Mouse (Mus musculus): ENCODE results near the gene Abcb10.
"Not testable (repeated sequence)": the region's sequence is repeated elsewhere in the genome, so short reads cannot be mapped to it uniquely, and the experiment has no call there.

Abcb10 gene

DNA sequence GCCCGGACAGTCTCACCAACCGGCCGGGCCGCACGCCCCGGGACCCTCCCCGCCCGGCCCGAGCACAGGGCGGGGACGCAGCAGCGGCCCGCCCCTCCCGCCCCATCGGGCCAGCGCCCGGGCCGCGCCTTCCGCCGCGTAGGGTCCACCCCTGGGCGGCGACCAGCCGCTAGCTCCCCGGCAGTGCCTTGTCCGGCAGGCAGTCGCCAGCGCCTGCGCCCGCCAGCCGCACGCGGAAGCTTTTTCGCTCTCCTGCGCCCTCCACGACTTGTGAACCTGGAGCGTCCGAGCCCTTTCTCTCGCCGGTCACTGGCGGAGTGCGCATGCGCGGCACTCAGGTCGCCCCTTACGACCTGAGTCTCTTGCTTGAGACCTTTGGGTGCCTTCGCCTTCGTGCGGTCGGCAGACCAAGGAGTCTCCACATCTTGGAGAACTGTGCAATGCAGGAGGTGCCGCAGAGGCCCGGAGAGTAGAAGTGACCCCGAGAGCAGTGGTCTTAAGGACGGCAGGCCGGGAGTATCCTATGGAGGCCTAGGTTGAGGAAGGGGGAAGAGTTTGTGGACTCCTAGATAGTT, at the start of gene Abcb10:
Abcb10 (minus strand) TSS at position 297 of the 575 bp plus-strand sequence.
- peak; percentile 94 for DNase-seq (ENCODE audit: low spot score)

DNA sequence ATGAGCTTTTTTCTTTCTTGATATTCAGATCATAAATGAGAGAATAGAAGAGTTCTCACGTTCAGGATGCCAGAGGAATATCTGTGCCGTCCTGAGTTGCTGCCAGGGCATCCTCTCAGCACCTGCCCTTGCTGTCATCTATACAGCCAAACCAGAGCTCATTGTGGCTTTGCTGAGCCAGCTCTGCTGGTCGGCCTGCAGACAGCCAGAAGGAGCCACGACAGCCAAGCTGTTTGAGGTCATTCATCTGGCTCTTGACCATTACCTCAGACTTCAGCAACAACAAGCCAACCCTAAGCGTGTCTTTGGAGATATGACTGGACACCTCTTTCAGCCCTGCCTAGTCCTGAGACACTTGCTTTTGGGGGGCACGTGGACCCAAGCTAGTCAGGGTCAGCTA, 44.9 kb upstream of the Abcb10 start:
- no peak for DNase-seq (ENCODE audit: low spot score)

DNA sequence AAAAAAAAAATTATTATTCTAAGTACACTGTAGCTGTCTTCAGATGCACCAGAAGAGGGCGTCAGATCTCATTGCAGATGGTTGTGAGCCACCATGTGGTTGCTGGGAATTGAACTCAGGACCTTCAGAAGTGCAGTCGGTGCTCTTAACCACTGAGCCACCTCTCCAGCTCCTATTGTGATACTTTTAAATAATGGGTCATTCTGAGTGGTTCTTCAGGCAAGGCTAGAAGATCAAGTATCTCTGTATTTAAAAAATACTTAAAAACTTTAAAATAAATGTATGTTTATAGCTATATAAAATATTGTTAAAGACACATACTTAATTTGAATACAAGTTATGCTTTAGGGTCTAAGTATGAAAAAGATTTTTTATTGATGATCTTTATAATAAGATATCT, 43.3 kb upstream of the Abcb10 start:
- not testable (repeated sequence) for DNase-seq (ENCODE audit: low spot score)

DNA sequence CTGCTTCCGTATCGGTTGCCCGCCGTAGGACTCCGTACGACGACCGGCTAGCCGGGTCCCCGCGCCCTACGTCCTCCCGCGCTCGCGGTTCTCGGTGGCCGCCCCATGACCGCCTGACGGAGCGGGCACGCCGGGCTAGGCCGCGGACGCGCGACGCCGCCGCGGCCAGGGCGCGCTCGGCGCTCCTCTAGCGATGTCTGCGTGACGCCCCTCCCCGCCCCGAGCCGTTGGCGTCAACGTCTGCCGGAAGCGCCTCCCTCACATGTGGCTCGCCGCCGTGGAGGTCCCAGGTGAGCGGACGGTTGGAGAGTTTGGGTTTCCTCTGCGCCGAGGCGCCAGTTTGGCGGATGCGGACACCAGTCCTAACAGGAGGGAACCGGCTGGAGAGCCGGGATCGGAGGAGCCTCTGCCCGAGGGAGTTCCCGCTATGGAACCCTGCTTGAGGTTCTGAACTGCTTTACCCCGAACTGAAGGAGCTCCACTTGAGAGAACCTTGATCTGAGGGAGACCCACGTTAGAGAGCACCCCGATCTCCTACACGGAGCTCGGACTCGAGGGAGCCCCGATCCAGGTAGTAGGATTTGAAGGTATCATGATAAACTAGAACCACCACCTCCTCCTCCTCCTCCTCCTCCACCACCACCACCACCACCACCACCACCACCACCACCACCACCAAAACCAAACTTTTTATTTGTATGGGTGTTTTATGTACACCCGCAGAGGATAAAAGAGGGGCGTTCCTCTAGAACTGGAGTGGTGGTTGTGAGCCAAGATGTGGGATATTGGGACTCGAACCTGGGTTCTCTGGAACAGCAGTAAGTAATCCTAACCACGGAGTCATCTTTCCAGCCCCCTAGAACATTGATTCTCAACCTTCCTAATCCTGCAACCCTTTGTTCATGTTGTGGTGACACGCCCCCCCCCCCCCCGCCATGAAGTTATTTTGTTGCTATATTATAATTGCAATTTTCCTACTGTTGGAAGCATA, 38.6 kb upstream of the Abcb10 start, which contains the start of the genes Taf5l and Urb2:
Taf5l (minus strand) TSS at position 161 of the 991 bp plus-strand sequence.
Urb2 (plus strand) TSS at position 272 of the 991 bp plus-strand sequence.
- DNase-seq (ENCODE audit: low spot score): peak; percentile 93

DNA sequence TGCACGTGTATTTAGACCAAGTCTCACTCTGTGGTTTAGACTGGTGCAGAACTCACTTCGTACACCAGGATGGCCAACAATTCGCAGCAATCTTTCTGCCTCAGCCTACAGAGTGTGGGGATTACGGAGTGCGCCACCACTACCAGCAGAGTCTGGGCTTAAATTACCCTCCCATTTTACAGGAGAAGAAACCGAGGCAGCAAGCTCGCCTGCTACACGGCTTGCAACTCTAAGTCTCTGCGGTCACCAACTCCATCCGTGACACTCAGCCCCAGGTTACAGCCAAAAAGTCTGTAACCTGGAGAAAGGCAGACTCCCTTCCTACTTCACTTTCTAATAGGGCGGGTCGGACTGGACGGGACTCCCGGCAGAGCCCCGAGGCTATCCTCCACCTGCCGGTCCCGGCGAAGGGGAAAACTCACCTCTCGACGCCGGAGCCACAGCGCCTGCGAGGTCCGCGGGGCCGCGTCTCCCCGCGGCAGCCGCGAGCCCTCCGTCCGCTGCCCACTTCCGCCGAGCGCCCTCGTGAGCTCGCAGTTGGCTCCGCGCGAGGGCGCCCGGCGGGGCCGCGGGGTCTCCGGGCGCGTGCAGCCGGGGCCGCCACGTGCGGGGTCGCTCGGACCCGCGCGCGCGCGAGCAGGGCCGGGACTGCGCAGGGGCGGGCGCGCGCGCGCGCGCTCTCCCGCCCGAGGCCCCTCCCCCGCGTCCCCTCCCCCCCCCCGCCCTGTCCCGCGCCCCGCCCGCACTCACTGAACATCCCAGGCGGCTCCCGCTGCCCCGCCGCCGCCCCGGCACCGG, 37.7 kb upstream of the Abcb10 start:
- DNase-seq (ENCODE audit: low spot score): peak; percentile 23

DNA sequence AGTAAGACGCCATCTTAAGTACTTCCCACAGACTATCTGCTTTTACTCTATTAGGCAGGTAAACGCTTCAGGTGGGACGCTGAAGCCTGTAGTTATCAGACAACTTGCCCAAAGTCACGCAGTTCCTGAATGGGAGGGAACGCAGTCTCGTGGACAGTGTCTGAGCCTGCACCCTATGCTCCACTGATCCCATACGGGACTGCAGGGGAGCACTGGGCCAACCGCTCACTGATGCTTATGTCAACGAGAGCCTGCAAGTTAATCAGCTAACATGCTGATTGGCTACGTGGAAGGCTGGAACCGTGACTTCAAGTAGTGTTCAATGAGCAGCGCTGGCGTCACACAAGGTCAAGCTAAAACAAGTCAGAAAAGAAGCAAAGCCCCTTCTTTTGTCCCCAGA, 36.9 kb upstream of the Abcb10 start:
- peak; percentile 10 for DNase-seq (ENCODE audit: low spot score)

DNA sequence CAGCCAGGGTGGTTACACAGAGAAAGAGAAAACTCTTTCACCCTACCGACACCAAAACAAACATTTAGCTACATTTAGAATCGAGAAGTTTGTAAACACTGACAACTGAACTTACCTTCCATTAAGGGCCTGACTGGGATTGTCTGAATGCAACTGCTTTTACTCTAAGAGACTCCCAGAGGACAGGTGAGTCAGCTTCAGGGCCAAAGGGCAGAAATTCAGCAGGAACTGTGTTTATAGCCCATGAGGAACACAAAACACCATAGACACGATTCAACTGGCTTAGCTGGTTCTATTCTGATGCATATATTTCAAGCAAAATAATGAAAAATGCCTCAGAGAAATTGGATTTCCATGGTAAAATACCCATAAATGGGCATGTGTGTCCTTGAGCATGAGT, 31.8 kb upstream of the Abcb10 start:
- DNase-seq (ENCODE audit: low spot score): no peak

DNA sequence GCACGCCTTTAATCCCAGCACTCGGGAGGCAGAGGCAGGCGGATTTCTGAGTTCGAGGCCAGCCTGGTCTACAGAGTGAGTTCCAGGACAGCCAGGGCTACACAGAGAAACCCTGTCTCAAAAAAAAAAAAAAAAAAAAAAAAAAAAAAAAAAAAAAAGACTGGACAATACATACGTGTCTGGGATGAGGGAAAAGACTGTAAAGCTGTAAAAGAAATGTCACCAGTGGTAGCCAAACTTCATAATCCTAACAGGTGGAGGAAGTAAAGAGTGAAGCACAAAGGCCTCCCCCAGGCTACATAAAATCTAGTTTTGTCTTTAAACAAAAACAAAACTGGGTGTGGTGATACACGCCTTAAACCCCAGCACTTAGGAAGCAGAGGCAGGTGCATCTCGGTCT, 31.4 kb upstream of the Abcb10 start:
- not testable (repeated sequence) for DNase-seq (ENCODE audit: low spot score)

DNA sequence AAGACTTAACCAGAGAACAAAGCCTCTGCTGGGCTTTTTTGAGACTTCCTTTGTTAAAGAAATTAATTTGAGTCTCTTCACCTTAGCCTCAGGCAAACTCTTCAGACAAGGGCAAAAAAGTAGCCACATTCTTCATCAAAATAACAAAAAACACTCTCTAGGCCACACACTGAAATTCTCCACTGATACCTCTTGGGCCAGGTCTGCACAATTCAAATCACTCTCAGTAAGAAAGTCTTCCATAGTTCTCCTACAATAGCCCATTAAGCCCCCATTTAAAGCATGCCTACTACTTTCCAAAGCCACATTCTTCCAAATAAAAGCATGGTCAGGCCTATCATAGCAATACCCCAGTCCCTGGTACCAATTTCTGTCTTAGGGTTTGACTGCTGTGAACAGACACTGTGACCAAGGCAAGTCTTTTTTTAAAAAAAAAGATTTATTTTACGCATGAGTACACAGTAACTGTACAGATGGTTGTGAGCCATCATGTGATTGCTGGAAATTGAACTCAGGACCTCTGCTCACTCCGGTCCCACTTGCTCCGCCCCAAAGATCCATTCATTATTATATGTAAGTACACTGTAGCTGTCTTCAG, 29.2 kb upstream of the Abcb10 start:
- DNase-seq (ENCODE audit: low spot score): no peak

DNA sequence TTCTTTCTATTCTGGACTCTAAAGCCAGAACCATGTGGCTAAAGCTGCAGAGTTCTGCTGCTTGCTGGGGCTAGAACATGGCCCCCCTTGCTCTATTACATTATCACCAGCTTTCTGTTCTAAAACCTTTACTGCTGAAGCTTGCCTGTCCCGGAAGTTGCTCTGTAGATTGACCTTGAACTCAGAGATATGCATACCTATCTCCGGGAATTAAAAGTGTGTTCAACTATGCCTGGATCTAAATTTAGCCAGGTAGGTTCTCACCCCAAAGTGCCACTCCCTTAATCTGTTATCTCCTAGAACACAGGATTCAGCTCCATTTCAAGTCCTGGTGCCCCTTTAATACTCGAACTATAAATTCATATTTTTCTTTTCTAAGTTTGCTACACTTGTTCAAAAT, 28.7 kb upstream of the Abcb10 start:
- no peak for DNase-seq (ENCODE audit: low spot score)

DNA sequence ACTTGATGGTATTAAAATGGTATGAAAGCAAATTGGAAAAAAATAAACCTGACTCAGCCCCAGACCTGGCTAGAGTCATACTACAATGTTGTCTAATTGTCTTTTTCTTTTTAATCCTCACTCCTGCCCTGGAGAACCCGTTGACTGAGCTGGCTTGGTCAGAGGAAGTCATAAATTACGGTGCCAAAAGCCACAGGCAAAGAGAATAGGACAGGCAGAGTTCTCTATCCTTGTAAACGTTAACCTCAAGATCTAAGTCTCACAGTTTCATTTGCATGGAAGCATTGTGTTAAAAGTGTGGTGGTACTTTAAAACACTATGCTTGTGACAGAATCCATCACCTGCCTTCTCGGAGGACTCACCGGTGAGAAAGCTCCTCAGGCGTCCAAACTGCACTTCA, 24.9 kb upstream of the Abcb10 start:
- DNase-seq (ENCODE audit: low spot score): no peak

DNA sequence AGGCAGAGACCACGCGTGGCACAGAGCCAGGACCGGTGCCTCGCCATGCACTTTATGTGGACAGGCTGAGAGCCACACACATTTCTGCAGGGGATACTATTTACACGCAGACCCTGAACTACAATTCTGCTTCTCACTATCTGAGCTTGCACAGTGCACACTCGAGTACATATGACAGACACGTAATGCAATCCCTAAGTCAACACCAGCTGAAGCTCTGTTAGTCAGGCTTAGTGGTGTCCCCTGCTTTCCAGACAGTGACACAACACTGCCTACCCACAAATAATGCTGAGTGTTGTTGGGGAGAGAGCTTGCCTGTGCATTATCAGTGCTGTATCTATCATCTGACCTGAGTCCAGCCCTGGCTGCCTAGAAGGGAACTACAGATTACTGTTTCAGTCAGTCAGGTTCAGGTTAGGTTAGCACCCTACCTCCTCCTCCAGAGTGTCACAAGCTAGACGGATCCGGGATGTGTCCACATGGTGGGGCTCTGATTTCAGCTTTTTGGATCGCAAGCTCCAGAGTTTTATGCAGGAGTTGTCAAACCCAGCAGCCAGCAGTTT, 19.7 kb upstream of the Abcb10 start:
- no peak for DNase-seq (ENCODE audit: low spot score)

DNA sequence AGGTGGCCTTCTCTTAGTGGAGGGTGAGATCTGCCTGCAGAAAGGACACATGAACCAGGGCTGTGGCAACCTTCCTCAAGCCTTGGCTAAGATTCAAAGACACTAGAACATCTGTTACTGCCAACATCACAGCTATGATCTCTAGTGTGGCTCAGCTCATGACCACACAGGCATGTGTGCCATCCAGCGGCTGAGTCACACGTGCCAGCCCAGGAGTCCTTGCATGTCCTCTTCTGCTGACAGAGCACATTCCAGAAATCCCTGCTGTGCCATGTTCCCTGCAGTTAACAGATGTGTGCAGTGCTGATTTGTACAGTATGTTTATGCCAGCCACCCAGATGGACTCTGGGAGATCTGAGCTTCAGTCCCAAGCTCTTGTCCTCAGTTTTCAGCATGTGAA, 16.6 kb upstream of the Abcb10 start:
- DNase-seq (ENCODE audit: low spot score): no peak

DNA sequence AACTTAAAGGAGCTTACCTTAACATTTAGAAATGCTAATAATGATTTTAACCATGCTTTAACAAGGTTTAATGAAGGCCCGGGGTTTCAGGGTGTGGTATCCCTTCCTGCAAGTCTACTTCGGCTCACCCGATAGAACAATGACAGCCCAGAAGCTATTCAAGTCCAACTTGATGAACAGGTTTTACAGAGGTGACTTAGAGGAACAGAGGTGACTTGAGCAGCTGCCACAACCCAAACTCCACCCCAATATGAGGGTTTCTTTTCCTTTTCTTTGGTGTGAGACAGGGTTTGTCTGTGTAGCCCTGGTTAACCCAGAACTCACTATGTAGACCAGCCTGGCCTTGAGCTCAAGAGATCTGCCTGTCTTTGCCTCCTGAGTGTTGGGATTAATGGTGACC, 11.1 kb upstream of the Abcb10 start:
- peak; percentile 48 for DNase-seq (ENCODE audit: low spot score)

DNA sequence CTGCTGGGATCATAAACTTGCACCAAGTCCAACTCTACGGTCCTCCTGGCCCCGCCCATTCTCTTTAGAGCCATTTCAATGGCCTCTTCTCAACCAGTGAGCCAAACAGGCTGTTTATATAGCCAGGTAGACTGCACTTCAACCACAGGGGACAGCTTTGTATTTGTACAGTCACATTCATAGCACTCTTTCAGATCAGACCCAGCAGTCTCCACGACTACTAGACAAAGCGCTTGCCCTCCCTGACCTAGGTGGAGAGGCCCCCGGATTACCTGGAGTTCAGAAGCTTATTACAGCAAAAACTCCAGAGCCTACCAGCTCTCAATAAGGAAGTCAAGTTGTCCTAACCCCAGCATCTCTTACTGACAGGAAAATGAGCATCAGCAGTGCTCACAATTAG, 10.7 kb upstream of the Abcb10 start:
- no peak for DNase-seq (ENCODE audit: low spot score)

DNA sequence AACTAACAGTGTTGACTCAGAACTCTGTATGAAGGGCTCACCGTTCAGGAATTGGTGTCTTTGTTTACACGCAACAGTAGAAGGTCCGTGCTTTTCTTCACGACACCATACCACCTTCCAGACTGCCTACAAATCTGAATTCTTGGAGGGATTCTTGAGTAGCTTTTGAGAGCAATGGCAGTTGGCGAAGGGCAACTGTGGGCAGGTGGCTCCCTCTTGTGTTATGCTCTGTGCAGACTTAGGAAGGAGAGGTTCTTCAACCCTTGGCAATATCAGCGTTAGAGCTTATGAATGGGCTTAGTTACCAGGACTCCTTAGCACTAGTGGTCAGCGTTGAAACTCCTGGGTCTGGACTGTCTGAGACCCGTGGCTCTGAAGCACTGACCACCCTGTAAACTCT, 9.7 kb upstream of the Abcb10 start:
- DNase-seq (ENCODE audit: low spot score): no peak

DNA sequence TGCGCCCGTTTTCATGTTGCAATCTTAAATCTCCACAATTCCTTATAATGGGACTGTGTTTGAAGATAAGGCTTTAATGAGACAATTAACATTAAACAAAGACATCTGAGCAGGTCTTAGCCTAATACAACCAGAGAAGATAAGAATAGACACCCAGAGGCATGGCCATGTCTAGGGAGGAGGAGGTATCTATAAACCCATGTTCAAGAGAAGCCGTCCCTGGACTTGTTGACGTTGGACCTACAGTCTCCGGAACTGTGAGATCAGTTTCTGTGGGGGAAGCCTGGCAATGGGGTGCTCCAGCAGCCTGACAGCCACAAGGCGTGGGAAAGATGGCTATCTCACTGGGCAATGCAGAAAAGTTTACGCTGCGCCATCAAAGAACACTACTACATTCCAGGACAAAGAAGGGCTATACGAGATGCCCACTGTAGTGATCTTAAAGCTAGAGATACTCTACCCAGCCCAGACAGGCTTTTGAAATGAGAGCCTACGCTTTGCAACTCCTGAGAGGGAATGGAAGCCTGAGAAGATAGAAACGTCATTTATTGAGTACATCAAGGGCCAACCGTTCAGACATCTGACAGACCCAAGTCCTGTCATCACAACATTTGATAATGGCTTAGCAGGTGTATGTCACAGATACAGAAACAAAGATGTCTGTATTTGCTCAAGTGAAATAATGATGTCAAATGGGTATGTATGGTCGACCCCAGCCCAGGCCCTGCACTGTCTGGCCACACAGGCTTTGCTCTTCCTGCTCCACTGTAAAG, 7.5 kb upstream of the Abcb10 start:
- no peak for DNase-seq (ENCODE audit: low spot score)

DNA sequence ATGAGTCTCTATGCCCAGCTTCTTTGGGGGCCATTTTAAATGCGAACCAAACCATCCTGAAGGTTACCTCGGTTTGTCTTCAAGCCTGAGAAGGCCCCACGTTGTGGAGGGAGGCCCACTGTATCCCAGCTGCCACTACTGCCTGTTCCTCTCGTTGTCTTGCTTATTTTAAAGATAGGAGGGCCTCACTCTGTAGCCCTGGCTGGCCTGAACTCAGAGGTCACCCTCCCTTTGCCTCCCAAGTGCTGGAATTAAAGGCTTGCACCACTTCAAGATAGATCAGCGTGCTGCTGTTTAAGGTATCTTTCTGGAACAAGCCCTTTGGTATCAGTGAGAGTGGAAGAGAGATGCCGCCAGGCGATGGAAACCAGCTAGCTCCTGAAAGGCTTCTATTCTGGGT, 6.2 kb upstream of the Abcb10 start:
- no peak for DNase-seq (ENCODE audit: low spot score)

DNA sequence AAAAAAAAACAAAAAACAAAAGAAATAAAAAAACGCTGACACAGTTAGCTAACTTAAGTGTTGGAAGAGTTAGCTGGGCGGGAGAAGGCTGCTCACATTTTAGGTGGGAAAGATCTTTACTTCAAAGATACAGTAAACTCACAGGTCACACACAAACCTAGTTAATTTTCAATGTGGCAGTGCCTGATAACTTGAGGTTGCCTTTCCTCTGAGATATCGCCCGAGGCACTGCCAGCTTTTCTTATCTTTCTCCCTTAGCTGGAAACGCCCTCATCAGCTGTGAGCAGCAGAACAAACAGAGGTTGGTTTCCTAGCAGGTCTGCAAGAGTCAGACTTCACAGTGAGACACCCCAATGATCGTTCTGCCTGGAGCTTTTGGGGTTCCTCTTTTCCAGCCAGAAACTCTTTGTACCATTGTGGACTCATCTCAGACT, 5.7 kb upstream of the Abcb10 start:
- DNase-seq (ENCODE audit: low spot score): peak; percentile 11

DNA sequence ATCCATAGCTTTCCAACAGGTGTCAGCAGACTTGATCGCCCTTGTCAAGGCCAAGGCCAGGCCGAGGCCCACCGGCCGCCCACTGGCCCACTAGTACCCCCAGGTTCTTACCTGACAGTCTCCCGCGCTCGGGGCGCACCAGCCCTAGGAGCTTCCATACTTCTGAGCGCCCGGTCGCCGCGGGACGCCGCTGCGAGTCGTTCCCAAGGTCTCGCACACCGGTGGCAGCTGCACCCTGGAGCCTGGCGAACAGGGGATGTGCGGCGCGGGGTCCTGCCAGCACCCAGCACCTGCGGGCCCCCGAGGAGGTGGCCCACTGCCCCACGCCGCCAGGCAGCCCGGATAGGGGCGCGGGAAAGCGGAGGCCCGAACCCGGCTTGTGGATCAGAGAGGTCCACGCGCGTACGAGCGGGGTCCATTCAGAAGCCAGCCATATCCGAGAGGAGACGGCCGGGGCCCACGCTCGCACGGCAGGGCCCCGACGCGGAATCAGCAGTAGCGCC, 580 bp downstream of the Abcb10 start:
- DNase-seq (ENCODE audit: low spot score): no peak

DNA sequence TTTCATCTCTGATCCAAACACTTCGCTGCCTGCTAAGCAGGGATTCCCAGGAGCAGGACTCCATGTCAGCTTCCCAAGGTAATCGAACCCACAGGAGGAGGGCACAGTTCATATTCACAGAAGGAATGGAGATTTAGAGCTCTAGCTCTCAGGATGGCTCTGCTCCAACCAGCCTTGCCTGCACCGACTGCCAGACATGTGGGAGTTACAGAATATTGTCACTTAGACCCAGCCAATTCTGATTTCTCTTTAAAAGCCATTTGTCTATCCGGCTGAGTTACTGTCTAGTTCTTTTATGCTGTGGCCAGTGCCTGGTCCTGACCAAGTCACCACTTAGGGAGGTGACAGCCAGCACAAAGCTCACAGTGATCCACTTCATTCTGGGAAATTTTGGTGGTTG, 1.2 kb downstream of the Abcb10 start:
- no peak for DNase-seq (ENCODE audit: low spot score)
